Mouse (Mus musculus) heart, postnatal 0 days (tissue): ENCODE results near the gene Hmcn1. TPM values are rescaled to one million over a fixed set of nuclear protein-coding genes. Genes with fewer than 3 reads are reported as not detected.

ENCODE experiments used
- ATAC-seq: fragments of 200-750 bp; cut with Nextera tagmentation; 2 replicates; pipeline ENCODE4 v1.8.0; 2017; ENCODE audit warnings: low read depth, moderate number of reproducible peaks, moderate library complexity; ENCODE audit not compliant: insufficient read depth
- DNase-seq: peaks from one replicate; pipeline ENCODE4 v3.0.0-alpha.2; 2016; ENCODE audit warnings: low spot score
- H3K27ac ChIP-seq: fragments of 300-500 bp; sonication (generic); 2 replicates; pipeline ENCODE4 v1.5.1; 2014; ENCODE audit warnings: low read depth, mild to moderate bottlenecking
- H3K27me3 ChIP-seq: fragments of 300-500 bp; sonication (generic); 2 replicates; pipeline ENCODE4 v1.6.1; 2014; ENCODE audit warnings: low read length, mixed read lengths; ENCODE audit not compliant: control insufficient read depth, insufficient read depth
- H3K36me3 ChIP-seq: fragments of 300-500 bp; sonication (generic); replicated peaks from 2 replicates; pipeline ENCODE4 v1.6.1; 2014; ENCODE audit warnings: low read length, mixed read lengths; ENCODE audit not compliant: control insufficient read depth, insufficient read depth
- H3K4me1 ChIP-seq: fragments of 300-500 bp; sonication (generic); 2 replicates; pipeline ENCODE4 v1.6.1; 2014; ENCODE audit warnings: antibody characterized with exemption; ENCODE audit not compliant: control insufficient read depth, insufficient read depth
- H3K4me2 ChIP-seq: fragments of 300-500 bp; sonication (generic); 2 replicates; pipeline ENCODE4 v1.6.1; 2014; ENCODE audit warnings: low read depth, mild to moderate bottlenecking, low read length, moderate library complexity
- H3K4me3 ChIP-seq: fragments of 300-500 bp; sonication (generic); 2 replicates; pipeline ENCODE4 v1.5.1; 2014; ENCODE audit warnings: low read depth, low read length
- H3K9ac ChIP-seq: fragments of 300-500 bp; sonication (generic); replicated peaks from 2 replicates; pipeline ENCODE4 v1.6.1; 2014; ENCODE audit warnings: low read depth, low read length, mixed read lengths
- H3K9me3 ChIP-seq: fragments of 300-500 bp; sonication (generic); replicated peaks from 2 replicates; pipeline ENCODE4 v1.6.1; 2016; ENCODE audit warnings: low read length; ENCODE audit not compliant: control insufficient read depth
- CTCF ChIP-seq: IDR thresholded peaks from 2 replicates; pipeline ENCODE4 v1.5.1; 2016; ENCODE audit warnings: antibody characterized with exemption, control low read depth, low read depth
- EP300 ChIP-seq: IDR thresholded peaks from 2 replicates; pipeline ENCODE4 v1.6.1; 2016; ENCODE audit warnings: antibody characterized with exemption, low read depth
- WGBS: fragments of 180-500 bp; shearing (Covaris S2); extraction: QIAGEN DNeasy Blood & Tissue Kit; methylation state at CpG from one replicate; pipeline ENCODE4 v1.1.7; 2014; 5-methylcytosine and 5-hydroxymethylcytosine counted together
- polyA plus RNA-seq: library from polyadenylated mRNA; unstranded; fragments of >200 nt; fragmentation: Nextera tagmentation; extraction: Ambion mirVana; gene quantifications from 2 replicates; pipeline ENCODE4 v1.2.1, GENCODE M21; 2015
- total RNA-seq: library from RNA; depleted of rRNA; stranded (reverse); fragments of >200 nt; gene quantifications from 2 replicates; pipeline ENCODE4 v1.2.3, GENCODE M21; 2014; ENCODE audit warnings: low replicate concordance

Gene Hmcn1
- total and polyA plus RNA-seq, 2 experiments from 2014 or later = 18.9 to 59.2 TPM

DNA sequence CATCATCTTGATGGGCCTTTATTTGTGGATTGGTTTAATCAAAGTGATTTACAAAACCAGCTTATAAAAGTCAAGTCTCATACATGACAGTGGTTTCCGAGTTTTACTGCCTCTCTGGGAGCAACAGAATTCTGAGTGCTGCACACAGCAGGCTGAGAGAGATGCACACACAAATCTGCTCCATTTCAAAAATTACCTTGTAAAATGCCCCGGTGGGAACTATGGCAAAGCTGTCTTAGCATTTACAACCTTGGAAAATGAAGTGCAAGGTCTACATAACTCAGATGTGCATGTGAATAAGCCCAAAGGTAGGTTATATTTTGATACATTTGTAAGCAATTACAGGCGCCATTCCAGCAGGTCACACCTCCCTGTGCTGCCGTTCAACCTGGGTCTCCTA, 245.5 kb downstream of the Hmcn1 start:
- Histone ChIP-seq H3K9me3 (no peaks in the 10 kb centered on the region), H3K4me3 (no peak overlapping the region), H3K9ac (no peak overlapping the region), H3K27me3 (no peaks in the 10 kb centered on the region), H3K4me1 (no peaks in the 10 kb centered on the region), H3K36me3 (peaks cover 63% of the 10 kb centered on the region), H3K4me2 (no peak overlapping the region), H3K27ac (no peak overlapping the region)
- TF ChIP-seq EP300 (no peak), CTCF (no peak)
- DNase-seq (no peak), ATAC-seq (no peak)
- WGBS = 86% methylated on average over 4 of the region's 4 CpGs

- Histone ChIP-seq H3K27me3 (no peaks in the 10 kb centered on the region), H3K4me1 (no peaks in the 10 kb centered on the region), H3K4me3 (no peak overlapping the region), H3K9me3 (no peaks in the 10 kb centered on the region), H3K4me2 (no peak overlapping the region), H3K9ac (no peak overlapping the region), H3K36me3 (peaks cover 60% of the 10 kb centered on the region), H3K27ac (0 out of 2 replicates have a peak overlapping the region, but pooled peaks have one; percentile 28)
- 84% methylated on average over 19 of the region's 19 CpGs for WGBS
- TF ChIP-seq CTCF (no peak), EP300 (no peak)
- no peak for DNase-seq
- ATAC-seq = no peak
Observed at GRCm38 (mm10) chr1:150743097-150743843, 250.0 kb downstream of the Hmcn1 start.

DNA sequence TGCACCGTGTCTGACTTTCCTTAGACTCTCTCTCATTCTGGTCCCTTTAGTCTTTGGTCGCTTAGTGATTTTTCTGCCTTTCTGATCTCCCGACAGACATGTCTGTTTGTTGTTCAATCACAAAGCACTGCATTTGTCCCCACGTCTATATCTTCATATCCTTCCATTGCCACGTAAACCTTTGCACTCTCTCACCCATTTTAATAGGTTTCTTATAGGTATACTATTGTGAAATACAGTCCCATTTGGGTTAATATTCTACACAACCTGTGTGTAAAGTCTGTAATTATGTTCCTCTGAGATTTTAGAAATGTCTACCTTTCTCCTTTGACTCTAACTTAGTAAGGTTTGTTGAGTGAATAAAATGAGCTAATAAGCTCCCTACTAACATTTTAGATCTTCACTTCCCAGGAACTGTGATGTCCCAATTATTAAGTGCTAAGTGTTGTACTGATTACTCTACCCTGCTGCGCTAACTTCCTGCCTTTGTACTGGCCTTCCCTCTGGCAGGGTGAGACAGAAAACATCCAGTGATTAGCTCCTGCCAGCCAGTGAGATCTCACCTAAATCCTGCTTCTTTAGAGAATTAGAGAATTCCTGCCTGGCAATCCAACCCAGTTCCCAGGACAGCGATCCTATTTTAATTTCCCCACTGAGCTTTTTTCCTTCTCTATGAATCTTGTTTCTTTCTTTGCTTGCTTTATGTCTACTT, 250.7 kb downstream of the Hmcn1 start:
- H3K4me3 ChIP-seq = no peak overlapping the region
- H3K27ac ChIP-seq = 0 out of 2 replicates have a peak overlapping the region, but pooled peaks have one; percentile 28
- no peaks in the 10 kb centered on the region for H3K4me1 ChIP-seq
- no peak for ATAC-seq
- H3K36me3 ChIP-seq = peaks cover 54% of the 10 kb centered on the region
- WGBS = 72% methylated on average over 7 of the region's 7 CpGs
- no peaks in the 10 kb centered on the region for H3K27me3 ChIP-seq
- H3K9me3 ChIP-seq = no peaks in the 10 kb centered on the region
- TF ChIP-seq CTCF (no peak), EP300 (no peak)
- no peak overlapping the region for H3K9ac ChIP-seq
- H3K4me2 ChIP-seq = no peak overlapping the region
- DNase-seq = no peak

DNA sequence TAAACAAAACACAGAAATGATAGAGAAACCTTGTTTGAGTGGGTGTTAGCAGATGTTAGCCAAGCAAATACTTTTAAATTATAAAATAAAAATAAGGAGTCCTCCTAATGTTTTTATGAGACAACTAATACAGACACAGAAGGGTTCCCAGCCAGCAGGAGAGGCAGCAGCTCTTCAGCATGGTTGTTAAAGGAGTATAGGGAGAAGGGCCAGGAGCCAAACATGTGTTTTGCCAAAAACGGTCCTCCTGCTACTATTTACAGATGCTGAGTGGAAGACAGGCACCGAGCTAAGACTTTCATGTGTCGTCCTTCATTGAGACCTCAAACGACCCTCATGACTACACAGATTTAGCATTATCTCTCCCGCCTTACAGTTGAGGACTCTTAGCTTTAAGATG, 281.8 kb downstream of the Hmcn1 start:
- ATAC-seq = 0 out of 2 replicates have a peak, but pooled peaks have one; percentile 20
- no peak overlapping the region for H3K27ac ChIP-seq
- H3K4me3 ChIP-seq = no peak overlapping the region

DNA sequence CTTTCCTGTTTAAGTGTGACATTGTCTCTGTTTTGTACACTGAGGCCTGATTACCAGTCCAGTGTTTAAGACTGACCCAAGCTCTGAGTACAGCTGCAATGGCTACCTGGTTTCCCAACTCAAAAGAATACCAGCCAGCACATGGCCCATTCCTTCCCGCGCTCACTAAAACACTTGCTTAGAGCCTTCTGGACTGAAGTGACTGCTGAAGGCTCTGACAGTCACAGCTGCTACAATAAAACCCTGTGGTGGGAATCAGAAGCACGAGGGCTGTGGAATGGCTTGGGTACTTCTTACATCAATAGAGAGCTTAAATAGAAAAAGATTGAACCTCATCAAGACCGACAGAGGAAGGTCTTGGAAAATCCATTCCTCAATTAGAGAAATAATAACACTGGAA, 286.7 kb downstream of the Hmcn1 start:
- H3K27ac ChIP-seq = no peak overlapping the region
- WGBS = 68% methylated on average over 4 of the region's 4 CpGs
- H3K9ac ChIP-seq = no peak overlapping the region
- H3K4me3 ChIP-seq = no peak overlapping the region
- no peaks in the 10 kb centered on the region for H3K9me3 ChIP-seq
- ATAC-seq (no peak), DNase-seq (no peak)
- TF ChIP-seq EP300 (no peak), CTCF (no peak)
- H3K27me3 ChIP-seq = no peaks in the 10 kb centered on the region
- 0 out of 2 replicates have a peak, but pooled peaks cover 6% of the 10 kb centered on the region for H3K4me1 ChIP-seq
- H3K4me2 ChIP-seq = no peak overlapping the region
- peaks cover 17% of the 10 kb centered on the region for H3K36me3 ChIP-seq

More for the DNA sequence above, 281.8 kb downstream of the Hmcn1 start:
- peaks cover 18% of the 10 kb centered on the region; the same call in 1 of the 2 replicates for H3K36me3 ChIP-seq
- TF ChIP-seq CTCF = no peak
- no peak for TF ChIP-seq EP300
- 0 out of 2 replicates have a peak, but pooled peaks cover 8% of the 10 kb centered on the region for H3K4me1 ChIP-seq
- DNase-seq = no peak
- H3K4me2 ChIP-seq = no peak overlapping the region
- no peaks in the 10 kb centered on the region for H3K27me3 ChIP-seq
- no peak overlapping the region for H3K9ac ChIP-seq
- WGBS = 38% methylated on average over 5 of the region's 5 CpGs
- no peaks in the 10 kb centered on the region for H3K9me3 ChIP-seq
